Mouse (Mus musculus) kidney, adult 9 months (tissue): ENCODE data around the gene Hist3h2a.

Experiments
- DNase-seq: peaks from one replicate; pipeline ENCODE4 v3.0.0; 2022

Hist3h2a gene

DNA sequence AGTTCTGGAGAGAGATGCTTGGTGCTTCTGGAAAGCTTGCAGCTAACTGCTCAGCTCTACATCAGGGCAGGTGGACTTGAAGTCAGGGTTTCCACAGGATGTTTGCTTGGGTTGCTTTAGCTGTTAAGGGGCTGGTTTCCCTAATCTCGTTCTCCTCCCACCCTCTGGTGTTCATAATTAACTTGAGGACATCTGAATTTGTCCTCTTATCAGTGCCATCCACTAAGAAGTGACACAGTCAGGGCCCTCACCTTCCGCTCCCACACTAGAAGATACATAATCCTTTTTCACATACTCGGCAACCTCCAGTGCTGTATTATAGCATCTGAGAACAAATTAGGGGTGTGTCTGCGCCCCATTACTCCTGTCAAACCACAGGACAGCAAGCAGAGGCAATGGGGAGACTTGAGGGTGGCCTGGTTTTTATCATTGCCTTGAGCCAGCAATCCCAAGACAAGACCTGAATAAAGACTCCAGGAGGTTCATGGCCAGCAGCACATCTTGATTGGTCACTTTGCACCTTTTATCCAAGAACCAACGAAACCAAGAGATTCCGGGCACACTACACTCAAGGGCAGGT lies 38.7 kb downstream of the Hist3h2a start:
- DNase-seq: no peak

DNA sequence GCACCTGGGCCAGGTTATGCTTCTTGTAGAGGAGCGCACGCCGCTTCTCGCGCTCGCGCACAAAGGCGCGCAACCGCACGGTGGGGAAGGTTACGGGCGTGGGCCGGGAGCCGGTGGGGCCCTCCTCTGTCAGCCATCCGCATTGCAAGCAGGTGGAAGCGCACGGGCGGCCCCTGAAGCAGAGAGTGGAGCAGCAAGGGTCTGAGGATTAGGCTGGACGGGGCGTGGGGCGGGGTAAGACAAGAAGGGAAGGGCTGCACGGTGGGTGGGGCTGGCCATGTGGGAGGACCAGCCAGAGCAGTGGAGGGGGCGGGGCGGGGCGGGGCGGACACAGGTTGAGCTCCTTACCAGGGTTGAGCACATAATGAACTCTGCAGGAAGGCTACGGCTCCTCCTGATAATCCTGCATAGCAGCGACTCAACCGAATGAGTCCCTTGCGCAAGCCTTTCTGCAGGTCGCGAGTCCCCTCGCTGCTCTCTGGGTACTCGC lies 39.9 kb downstream of the Hist3h2a start:
- DNase-seq: peak; percentile 57

DNA sequence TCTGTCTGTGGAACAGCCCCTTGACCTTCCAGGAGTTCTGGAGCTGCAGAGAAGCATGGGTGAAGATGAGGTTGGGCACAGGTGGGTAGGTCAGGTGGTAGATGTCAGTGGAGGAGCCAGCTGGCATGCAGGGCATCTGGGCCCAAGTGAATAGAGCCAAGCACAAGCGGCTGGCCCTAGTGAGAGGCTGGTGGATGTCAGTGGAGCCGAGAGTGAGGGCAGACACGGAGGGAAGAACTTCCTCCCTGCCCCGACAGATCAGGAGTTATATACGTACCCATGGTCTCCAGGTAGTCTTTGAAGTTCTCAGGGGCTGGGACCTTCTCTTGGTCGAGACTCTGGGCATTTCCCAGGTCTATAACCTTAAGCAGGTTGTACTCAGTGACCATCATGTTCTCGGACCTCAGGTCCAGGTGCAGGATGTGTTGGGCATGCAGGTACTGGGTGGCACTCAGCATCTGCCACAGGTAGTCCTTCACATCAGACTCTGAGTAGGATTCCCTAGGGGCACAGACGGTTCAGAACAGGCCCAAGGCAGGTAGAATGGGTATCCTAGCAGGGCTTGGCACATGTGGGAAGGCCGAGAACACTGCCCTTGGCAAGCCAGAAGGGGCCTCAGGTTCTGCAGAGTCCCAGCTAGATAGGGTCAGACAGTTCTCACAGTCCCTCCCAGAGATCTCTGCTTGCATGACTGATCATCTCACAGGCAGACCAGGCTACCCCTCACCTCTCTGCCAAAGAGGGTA lies 40.7 kb downstream of the Hist3h2a start:
- DNase-seq: no peak

DNA sequence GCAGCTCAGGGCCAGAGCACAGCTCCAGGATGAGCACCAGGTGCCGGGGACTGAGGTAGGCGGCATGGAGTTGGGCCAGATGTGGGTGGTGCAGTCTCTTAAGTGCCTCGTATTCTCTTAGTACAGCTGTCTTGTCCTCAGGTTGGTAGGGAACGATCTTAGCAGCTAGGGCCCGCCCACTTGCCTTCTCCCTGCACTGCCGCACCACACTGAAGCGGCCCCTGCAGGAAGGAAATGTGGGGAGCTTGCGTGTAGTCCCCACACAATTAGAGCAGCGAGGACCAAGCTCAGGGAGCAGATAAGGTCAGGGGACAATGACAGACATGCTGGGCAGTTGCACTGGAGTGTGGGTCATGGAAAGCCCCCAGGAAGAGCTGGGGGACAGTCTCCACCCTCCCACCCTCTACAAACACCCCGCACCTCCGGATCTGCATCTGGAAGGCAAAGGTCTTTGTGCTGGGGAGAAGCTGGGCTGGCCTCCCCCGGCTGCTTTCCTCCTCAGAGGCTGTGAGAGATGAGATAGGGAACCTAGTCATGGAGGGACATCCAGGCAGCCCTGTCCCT lies 41.4 kb downstream of the Hist3h2a start:
- no peak for DNase-seq

DNA sequence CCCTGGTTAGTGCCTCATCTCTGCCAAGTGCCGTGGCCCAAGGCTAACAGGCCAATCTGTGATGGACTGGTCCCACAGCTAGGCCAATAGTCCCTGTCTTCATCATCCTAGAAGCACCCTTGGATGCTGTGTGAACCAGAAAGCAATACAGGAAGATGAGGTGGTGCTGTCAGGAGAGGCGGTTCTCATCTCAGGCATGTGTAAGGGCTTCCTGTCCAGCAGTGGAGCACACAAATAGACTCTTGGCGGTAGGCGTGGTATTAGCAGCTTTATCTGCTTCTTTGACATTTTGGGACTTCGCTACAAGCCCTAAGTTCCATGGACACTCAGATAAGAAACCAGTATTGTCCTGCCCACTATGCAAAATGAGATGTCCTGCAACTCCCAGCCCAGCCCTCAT lies 43.1 kb downstream of the Hist3h2a start:
- no peak for DNase-seq

DNA sequence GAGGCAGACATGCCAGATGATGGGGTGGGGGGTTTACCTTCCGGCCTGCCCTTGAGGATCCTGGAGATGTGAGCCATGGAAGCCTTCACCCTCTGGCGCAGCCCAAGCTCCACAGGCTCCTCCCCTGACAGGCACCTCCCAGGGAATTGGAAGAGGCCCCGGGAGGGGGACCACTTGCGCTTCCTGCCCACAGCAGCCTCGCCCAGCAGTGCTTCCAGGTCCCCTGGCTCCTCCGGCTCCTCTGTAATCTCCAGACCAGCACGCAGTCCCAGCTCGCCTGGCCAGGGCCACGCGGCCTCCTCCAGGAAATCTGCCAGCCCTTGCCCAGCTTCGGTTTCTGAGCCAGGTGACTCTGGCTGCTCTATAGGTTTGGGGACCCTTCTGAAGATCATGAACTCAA lies 44.7 kb downstream of the Hist3h2a start:
- no peak for DNase-seq

DNA sequence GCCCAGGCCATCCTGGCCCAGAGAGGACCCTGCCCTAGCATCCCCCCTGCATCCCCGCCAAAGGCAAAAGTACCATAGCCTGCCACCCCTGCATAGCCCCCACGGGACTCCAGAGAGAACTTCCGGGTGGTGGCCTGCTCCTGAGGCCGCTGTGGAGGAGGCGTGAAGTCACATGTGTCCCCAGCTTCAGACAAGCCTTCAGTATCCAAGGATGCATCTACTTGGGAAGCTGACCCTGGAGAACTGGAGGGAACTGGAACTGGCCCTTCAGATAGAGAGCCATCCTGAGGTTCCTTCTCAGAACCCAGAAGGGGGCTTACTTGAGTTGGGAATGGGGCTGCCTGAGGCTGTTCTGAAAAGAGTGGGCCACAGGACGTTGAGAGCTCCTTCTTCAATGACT lies 45.3 kb downstream of the Hist3h2a start:
- no peak for DNase-seq

DNA sequence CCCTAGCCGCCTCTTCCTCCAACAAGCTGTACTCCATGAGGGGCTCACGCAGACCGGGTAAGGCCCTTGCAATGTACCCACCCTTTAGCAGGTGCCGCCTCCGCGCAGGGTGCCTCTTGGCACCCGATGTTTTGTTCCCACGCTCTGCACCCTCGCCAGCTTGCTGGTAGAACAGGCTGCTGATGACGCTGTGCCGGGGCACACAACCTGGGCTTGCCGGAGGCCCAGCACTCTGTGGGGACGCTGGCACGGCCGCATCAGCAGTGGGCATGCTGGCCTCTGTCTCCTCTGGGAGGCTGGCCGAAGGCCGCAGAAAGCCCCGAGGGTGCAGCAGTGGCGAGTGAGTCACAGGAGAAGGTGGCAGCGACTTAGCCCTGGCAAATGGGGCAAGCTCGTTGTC lies 46.1 kb downstream of the Hist3h2a start:
- no peak for DNase-seq

DNA sequence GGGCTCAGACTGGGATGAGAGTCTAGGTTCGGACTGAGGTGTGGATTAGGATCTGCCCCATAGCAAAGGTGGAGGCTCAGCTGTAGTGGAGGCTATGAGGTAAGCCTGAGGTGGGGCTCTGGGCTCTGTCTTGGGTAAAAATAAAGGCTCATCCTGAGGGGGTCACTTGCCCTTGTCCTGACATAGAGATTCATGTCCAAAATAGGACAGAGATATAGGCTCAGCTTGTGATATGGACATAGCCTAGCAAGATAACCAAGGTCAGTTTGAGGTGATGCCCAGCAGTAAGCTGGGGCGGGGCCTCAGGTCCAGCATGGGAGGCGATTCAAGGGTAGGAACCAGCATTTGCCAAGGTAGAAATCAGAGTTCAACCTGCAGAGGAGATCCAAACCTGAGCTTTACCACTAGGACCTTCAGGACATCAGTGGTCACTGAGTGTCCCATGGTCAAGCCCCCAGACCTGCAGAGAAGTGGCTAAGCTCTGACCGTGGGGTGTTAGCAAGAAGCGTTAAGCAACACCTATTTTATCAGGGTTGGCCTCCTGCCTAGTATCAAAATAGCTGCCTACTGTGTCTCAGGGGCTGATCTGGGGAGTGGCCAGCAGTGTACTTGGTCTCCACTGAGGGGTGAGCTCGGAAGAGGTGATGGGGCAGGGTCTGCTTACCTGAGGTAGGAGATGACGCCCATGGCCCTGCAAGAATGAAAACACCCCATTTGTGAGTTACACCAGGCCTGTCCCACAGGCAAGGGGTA lies 48.0 kb downstream of the Hist3h2a start:
- no peak for DNase-seq
